Comparison of ENCODE assay signal across 8 mouse cellular contexts in the genomic region with DNA sequence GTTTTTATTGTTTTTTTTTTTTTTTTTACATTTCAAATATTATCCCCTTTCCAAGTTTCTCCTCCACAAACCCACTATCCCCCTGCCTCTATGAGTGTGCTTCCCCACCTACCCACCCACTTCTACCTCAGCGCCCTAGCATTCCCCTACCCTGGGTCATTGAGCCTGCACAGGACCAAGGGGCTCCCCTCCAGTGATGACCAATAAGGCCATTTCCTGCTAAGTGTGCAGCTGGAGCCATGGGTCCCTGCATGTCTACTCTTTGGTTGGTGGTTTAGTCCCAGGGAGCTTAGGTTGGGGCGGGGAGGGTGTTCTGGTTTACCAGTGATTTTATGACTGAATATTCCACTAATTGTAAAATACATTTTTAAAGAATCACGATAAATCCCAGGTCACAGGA. TPM values are rescaled to one million over a fixed set of nuclear protein-coding genes. Genes with fewer than 3 reads are reported as not detected.
DNase-seq lines count a peak whose midpoint lies in the region; ATAC-seq and TF ChIP-seq lines count a peak whose summit lies in the region.
"Not testable (repeated sequence)": the region's sequence is repeated elsewhere in the genome, so short reads cannot be mapped to it uniquely, and the experiment has no call there.

No protein-coding gene starts in this region.

- H3K27me3 ChIP-seq in Patski; embryonic facial prominence, embryonic 10.5 days (replicated peaks; ENCODE audit: low read depth, poor library complexity, severe bottlenecking); hindbrain, embryonic 13.5 days; midbrain, postnatal 0 days (ENCODE audit: insufficient read depth, low read length); stomach, embryonic 16.5 days (ENCODE audit: control insufficient read depth, insufficient read depth, low read length): not testable (repeated sequence)

- not testable (repeated sequence) for TF ChIP-seq CTCF in Patski (IDR thresholded peaks at IDR 0.05); lung, adult 2 months (IDR thresholded peaks at IDR 0.05; ENCODE audit: insufficient read depth, low read length); midbrain, postnatal 0 days (IDR thresholded peaks at IDR 0.05)

- not testable (repeated sequence) for DNase-seq in Patski (ENCODE audit: low read depth, low spot score); embryonic facial prominence, embryonic 10.5 days (ENCODE audit: low spot score); lung, adult 2 months; midbrain, postnatal 0 days (ENCODE audit: low spot score)
- DNase-seq in gastrocnemius, adult 18-20 months (ENCODE audit: low spot score), result peak; percentile 0
- DNase-seq in layer of hippocampus, postnatal 14 days (ENCODE audit: low spot score in 2 of 2), result peak; percentile 3 to 5

- H3K4me2 ChIP-seq in hindbrain, embryonic 13.5 days, result peak overlapping the region; percentile 60
- H3K4me2 ChIP-seq in midbrain, postnatal 0 days (ENCODE audit: low read depth, low read length, poor library complexity, severe bottlenecking), result peak overlapping the region; percentile 42
- peak overlapping the region; percentile 58 for H3K4me2 ChIP-seq in stomach, embryonic 16.5 days (ENCODE audit: low read depth, low read length)

- peak overlapping the region; percentile 68 for H3K4me3 ChIP-seq in embryonic facial prominence, embryonic 10.5 days
- peak overlapping the region; percentile 61 for H3K4me3 ChIP-seq in hindbrain, embryonic 13.5 days
- H3K4me3 ChIP-seq in lung, adult 2 months (replicated peaks; ENCODE audit: extremely low read depth, low read depth, low read length), result peak overlapping the region; percentile 44
- H3K4me3 ChIP-seq in midbrain, postnatal 0 days (ENCODE audit: low read depth, low read length), result peak overlapping the region; percentile 50
- H3K4me3 ChIP-seq in stomach, embryonic 16.5 days (replicated peaks; ENCODE audit: low read length), result peak overlapping the region; percentile 64

- CTCF ChIA-PET in Patski (lab: Charles Lee), result not testable (repeated sequence)

- not testable (repeated sequence) for H3K36me3 ChIP-seq in embryonic facial prominence, embryonic 10.5 days (replicated peaks); hindbrain, embryonic 13.5 days; midbrain, postnatal 0 days (ENCODE audit: insufficient read depth, low read length); stomach, embryonic 16.5 days (ENCODE audit: control insufficient read depth, insufficient read depth, low read length)

- in situ Hi-C loops in Patski (cut with MboI; ENCODE audit: low pct_unique_long_range_greater_than_20kb), result not testable (repeated sequence)

- TF ChIP-seq POLR2A in lung, adult 2 months (IDR thresholded peaks at IDR 0.05; ENCODE audit: borderline replicate concordance, extremely low read depth, low read depth, low read length), result not testable (repeated sequence)

- 2% methylated on average over 3 of the region's 3 CpGs for WGBS in embryonic facial prominence, embryonic 10.5 days
- WGBS in hindbrain, embryonic 13.5 days, result 0% methylated on average over 3 of the region's 3 CpGs
- 0% methylated on average over 3 of the region's 3 CpGs for WGBS in lung, adult 2 months
- 0% methylated on average over 3 of the region's 3 CpGs for WGBS in midbrain, postnatal 0 days
- WGBS in stomach, embryonic 16.5 days, result 0% methylated on average over 3 of the region's 3 CpGs

- H3K9ac ChIP-seq in hindbrain, embryonic 13.5 days, result peak overlapping the region; percentile 76
- not testable (repeated sequence) for H3K9ac ChIP-seq in midbrain, postnatal 0 days (replicated peaks; ENCODE audit: low read length, poor library complexity, severe bottlenecking)
- H3K9ac ChIP-seq in stomach, embryonic 16.5 days (ENCODE audit: low read length), result peak overlapping the region; percentile 79

- POLR2A ChIA-PET in Patski (lab: Charles Lee), result not testable (repeated sequence)

- peak; percentile 55 for ATAC-seq in Patski
- peak; percentile 80 for ATAC-seq in hindbrain, embryonic 13.5 days (ENCODE audit: low FRiP score)
- peak; percentile 75 for ATAC-seq in midbrain, postnatal 0 days (ENCODE audit: low FRiP score)
- ATAC-seq in stomach, embryonic 16.5 days (ENCODE audit: insufficient read depth, low FRiP score), result peak; percentile 51; the same call in 1 of the 2 replicates

- H3K27ac ChIP-seq in embryonic facial prominence, embryonic 10.5 days (replicated peaks), result peak overlapping the region; percentile 81
- H3K27ac ChIP-seq in hindbrain, embryonic 13.5 days, result peak overlapping the region; percentile 83
- H3K27ac ChIP-seq in midbrain, postnatal 0 days (ENCODE audit: low read depth, low read length), result not testable (repeated sequence)
- H3K27ac ChIP-seq in stomach, embryonic 16.5 days (ENCODE audit: low read length), result peak overlapping the region; percentile 67; the same call in 1 of the 2 replicates

- H3K4me1 ChIP-seq in embryonic facial prominence, embryonic 10.5 days; hindbrain, embryonic 13.5 days (replicated peaks); lung, adult 2 months (ENCODE audit: control insufficient read depth, insufficient read depth, low read length); midbrain, postnatal 0 days (ENCODE audit: insufficient read depth, low read length); stomach, embryonic 16.5 days (ENCODE audit: control insufficient read depth, insufficient read depth, low read length): not testable (repeated sequence)

- H3K9me3 ChIP-seq in embryonic facial prominence, embryonic 10.5 days; hindbrain, embryonic 13.5 days; midbrain, postnatal 0 days (ENCODE audit: low read length); stomach, embryonic 16.5 days (replicated peaks; ENCODE audit: control insufficient read depth, low read length): not testable (repeated sequence)

RNA-seq across cellular contexts. Expression of gene CT030661.1, which starts 0.4 kb away (rescaled TPM):
- 11.7 TPM for polyA plus RNA-seq in Patski (2021)
- polyA plus RNA-seq in embryonic facial prominence, embryonic 10.5 days (2016; fragmentation: Nextera tagmentation; extraction: Ambion mirVana), result 7.1 and 8.8 TPM in 2 replicates
- 10 to 100 TPM in 1 of 2 experiments, 1 to 10 TPM in 1; 9.8 to 10.7 TPM for total RNA-seq in gastrocnemius, adult 18-20 months (2021)
- polyA plus RNA-seq in hindbrain, embryonic 13.5 days (2015; fragmentation: Nextera tagmentation; extraction: Ambion mirVana), result 13.5 and 13.6 TPM in 2 replicates
- total RNA-seq in layer of hippocampus, postnatal 14 days (2021), result 10 to 100 TPM; 10.8 to 11.8 TPM
- polyA plus RNA-seq in lung, adult 2 months (2012; rRNA removed), result 0.57 and 0.86 TPM in 2 replicates
- 6.9 and 8.1 TPM in 2 replicates for total RNA-seq in midbrain, postnatal 0 days (2014; rRNA removed)
- 9.6 and 10.1 TPM in 2 replicates for polyA plus RNA-seq in midbrain, postnatal 0 days (2015; fragmentation: Nextera tagmentation; extraction: Ambion mirVana)
- polyA plus RNA-seq in stomach, embryonic 16.5 days (2015; fragmentation: Nextera tagmentation; extraction: Ambion mirVana), result 10.5 and 10.6 TPM in 2 replicates

RNA-seq across cellular contexts. Expression of gene Zfp944, which starts 47.0 kb away (rescaled TPM):
- 11.0 TPM for polyA plus RNA-seq in Patski (2021)
- polyA plus RNA-seq in embryonic facial prominence, embryonic 10.5 days (2016; fragmentation: Nextera tagmentation; extraction: Ambion mirVana), result 15.8 and 16.5 TPM in 2 replicates
- total RNA-seq in gastrocnemius, adult 18-20 months (2021), result 1 to 10 TPM; 4.4 to 5.2 TPM
- polyA plus RNA-seq in hindbrain, embryonic 13.5 days (2015; fragmentation: Nextera tagmentation; extraction: Ambion mirVana), result 12.6 and 14.6 TPM in 2 replicates
- total RNA-seq in layer of hippocampus, postnatal 14 days (2021), result 10 to 100 TPM; 10.3 to 11.0 TPM
- 1.9 and 2.2 TPM in 2 replicates for polyA plus RNA-seq in lung, adult 2 months (2012; rRNA removed)
- 5.9 and 7.9 TPM in 2 replicates for total RNA-seq in midbrain, postnatal 0 days (2014; rRNA removed)
- 7.6 and 8.0 TPM in 2 replicates for polyA plus RNA-seq in midbrain, postnatal 0 days (2015; fragmentation: Nextera tagmentation; extraction: Ambion mirVana)
- 11.8 and 13.9 TPM in 2 replicates for polyA plus RNA-seq in stomach, embryonic 16.5 days (2015; fragmentation: Nextera tagmentation; extraction: Ambion mirVana)

RNA-seq across cellular contexts. Expression of gene Zfp758, which starts 47.0 kb away (rescaled TPM):
- polyA plus RNA-seq in Patski (2021), result 4.9 TPM
- 7.2 and 8.5 TPM in 2 replicates for polyA plus RNA-seq in embryonic facial prominence, embryonic 10.5 days (2016; fragmentation: Nextera tagmentation; extraction: Ambion mirVana)
- total RNA-seq in gastrocnemius, adult 18-20 months (2021), result 1 to 10 TPM; 8.5 to 9.1 TPM
- 10.0 and 10.7 TPM in 2 replicates for polyA plus RNA-seq in hindbrain, embryonic 13.5 days (2015; fragmentation: Nextera tagmentation; extraction: Ambion mirVana)
- 10 to 100 TPM; 10.5 to 11.2 TPM for total RNA-seq in layer of hippocampus, postnatal 14 days (2021)
- 0.80 and 1.1 TPM in 2 replicates for polyA plus RNA-seq in lung, adult 2 months (2012; rRNA removed)
- 7.2 and 10.2 TPM in 2 replicates for total RNA-seq in midbrain, postnatal 0 days (2014; rRNA removed)
- polyA plus RNA-seq in midbrain, postnatal 0 days (2015; fragmentation: Nextera tagmentation; extraction: Ambion mirVana), result 5.8 and 7.7 TPM in 2 replicates
- polyA plus RNA-seq in stomach, embryonic 16.5 days (2015; fragmentation: Nextera tagmentation; extraction: Ambion mirVana), result 9.4 and 12.0 TPM in 2 replicates
